Mouse (Mus musculus) erythroid progenitor cell, adult 5-6 weeks (primary cell): ENCODE measurements around the gene Gm281. TPM values are rescaled to one million over a fixed set of nuclear protein-coding genes. Genes with fewer than 3 reads are reported as not detected.

Experiments used
- ATAC-seq: replicated peaks from 2 replicates; pipeline ENCODE4 v1.8.0; 2016; ENCODE audit warnings: moderate number of reproducible peaks, mild to moderate bottlenecking, moderate TSS enrichment, inconsistent platforms; ENCODE audit not compliant: poor library complexity, low FRiP score, severe bottlenecking
- total RNA-seq, 2 experiments: library from RNA; stranded (forward) in 1 of 2; stranded (reverse) in 1 of 2; fragments of 150-400 nt in 1 of 2; fragments of 186-747, 209-891 nt in 1 of 2; gene quantifications; 2 replicates each; pipeline versions ENCODE4 v1.2.3 to v1.2.4; 2015 to 2017; ENCODE audit warnings: low replicate concordance in 2 of 2

Gene Gm281
- total RNA-seq, 2 experiments from 2014 or later: not detected

DNA sequence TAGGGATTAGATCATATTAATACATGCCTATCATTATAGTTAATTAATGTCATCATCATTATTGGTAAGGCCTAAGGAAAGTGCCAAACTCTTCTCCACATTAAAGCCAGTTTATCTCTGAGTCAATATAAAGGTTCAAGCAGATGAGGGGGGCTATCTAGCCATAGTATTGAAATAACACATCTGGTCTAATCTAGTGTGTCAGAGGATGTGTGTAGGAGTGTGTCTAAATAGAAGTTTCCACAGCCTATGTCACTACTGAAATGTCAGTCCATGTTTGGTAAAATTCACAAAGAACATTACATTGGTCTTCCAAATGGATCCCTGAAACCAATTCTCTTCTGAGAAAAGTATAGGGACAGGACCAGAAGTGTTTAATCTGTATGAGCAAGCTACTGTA, 19.1 kb downstream of the Gm281 start:
- no peak for ATAC-seq

DNA sequence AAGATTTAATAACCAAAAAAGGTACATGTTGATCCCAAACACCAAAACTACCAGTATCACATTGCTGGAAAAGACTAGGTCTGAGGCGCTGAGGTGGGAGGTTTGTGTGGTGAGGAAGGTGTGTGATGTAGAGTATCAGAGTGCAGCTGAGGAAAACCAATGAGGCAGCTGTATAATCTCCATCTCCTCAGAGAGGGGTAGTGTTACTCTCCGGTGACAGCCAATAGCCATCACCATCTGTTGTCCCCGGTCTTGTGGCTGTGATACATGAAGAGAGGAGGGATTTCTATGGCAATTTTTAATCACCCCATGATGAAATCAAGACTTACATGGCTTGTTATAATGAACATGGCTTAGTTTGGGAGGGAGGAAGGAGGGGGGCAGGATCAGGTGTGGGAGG, 20.5 kb downstream of the Gm281 start:
- no peak for ATAC-seq

DNA sequence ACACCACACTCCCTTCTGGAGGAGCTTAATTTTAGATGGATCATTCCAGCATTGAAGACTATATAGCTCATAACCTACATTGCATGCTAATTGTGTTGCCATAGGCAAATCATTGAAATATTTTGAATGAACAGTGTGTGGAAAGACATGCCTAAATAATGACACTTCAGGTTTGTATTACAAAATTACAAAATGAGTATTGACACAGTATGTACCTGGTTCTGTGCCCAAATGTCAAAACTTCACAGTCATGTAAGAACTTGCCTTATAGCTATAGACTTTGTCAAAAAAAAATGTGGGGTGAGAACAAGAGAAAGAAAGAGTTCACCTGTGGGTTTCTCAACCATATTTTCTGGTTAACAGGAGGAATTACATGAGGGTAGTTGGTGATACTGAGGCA, 52.9 kb downstream of the Gm281 start:
- no peak for ATAC-seq

DNA sequence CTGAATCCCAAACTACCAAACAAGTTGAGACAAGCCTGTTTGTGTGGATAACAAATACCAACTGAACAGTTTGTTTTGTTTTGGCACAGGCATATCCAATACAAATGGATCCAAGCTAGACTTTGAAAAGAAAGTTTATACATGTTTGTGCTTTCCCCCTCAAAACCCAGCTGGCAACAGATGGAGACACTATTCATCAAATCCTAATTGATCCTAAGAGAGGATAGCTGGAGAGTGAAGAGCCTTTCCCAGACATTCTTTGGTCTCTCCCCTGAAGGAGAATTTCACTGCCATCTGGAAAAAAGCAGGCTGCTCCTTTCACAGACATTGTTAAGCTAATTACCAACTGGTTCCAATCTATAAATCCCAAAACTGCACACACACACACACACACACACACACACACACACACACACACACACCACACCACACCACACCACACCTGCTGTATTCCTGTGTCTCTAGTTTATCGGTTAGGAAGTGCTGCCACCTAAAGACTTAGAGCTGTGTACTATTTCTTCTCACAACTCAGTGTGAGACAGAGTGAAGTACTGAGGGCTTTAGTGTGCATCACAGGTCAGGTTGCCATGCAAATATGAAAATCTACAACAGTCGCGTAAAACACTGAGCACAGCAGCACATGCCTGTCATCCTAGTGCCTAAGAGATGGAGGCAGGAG, 101.3 kb downstream of the Gm281 start:
- no peak for ATAC-seq

DNA sequence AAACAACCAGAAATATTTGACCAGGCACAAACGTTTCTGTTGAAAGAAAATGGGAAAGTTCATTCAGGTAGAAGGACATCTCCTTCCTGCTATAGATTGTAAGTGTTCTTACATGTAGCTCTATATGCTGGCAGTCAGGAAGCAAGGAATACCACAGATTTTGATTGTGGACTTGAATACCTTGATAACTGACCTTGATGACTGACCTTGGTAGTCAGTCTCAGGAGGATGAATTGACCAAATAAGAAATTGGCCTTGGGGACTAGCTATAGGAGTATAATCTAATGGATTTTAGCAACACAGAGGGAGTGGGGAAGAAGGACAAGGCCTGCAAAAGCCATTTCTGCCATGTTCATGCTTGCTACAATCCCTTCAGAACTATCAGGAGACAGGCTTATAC, 123.8 kb downstream of the Gm281 start:
- ATAC-seq: no peak

DNA sequence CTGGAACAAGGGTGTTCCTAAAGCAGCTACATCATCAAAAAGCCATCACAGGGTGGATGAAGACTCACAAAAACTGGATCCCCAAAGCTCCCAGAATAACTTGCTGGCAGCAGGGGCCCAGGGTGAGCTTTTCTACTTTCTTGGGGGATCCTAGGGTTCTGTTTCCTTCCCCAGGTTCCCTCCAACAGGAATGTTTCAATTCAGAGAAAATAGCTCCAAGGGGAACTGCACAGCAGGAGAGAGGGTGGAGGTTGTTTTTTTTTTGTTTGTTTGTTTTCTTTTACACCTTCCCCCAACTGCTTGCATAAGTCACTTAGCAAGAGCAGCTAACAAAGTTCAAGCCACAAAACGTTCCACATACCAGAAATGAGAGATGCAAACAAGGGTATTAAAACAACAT, 124.3 kb downstream of the Gm281 start:
- ATAC-seq: no peak

DNA sequence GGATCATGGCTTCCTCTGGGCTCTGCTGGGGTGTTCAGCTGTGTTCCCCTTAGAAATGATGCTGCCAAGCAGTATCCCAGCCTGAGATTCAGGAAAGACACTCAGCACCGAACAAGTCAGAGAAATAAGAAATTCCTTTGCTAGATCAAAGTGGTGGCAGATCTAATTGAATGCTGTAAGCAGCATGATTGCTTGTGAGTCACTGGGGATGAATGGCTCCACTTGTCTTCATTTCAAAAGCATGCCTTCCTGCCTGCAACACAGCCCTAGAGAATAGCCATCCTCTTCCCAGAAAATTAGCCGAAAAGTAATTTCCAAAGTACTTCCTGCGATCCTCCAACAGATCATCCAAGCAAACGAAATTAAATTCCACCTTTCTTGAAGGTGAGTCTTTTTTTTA, 131.3 kb downstream of the Gm281 start:
- ATAC-seq: no peak

DNA sequence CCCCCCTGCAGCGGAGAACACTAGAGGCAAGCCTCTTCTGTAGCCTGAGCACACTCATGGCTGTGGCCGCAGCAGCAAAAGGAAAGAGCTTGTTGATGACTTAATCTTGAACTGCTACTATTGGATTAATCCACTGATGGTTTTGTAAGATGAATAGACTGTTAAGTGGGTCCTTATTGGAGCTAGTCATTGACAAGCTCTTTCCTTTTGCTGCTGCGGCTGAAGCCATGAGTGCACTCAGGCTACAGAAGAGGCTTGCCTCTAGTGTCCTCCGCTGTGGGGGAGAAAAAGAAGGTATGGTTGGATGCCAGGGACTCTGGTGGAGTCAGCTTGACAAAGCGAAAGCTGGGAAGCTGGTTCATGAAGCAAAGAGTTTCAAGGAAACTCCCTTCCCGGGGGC, 135.9 kb downstream of the Gm281 start:
- no peak for ATAC-seq

DNA sequence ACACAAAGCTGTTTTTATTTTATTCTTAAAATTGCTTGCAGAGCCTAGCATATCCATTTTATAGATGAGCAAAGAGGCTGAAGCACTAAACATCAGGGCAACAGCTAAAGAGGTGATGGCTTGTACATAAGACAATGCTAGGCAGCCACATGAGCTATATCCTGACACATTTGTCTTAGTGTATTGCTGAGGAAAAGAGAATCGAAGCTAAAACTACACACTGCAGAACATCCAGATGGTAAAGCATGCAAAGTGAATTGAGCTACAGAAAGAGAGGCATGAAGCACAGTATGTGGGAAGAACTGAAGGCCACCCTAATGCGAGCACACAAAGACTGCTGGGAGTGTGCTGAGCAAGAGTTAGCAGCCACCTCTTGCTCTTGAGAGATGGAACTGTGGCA, 143.1 kb downstream of the Gm281 start:
- ATAC-seq: no peak

DNA sequence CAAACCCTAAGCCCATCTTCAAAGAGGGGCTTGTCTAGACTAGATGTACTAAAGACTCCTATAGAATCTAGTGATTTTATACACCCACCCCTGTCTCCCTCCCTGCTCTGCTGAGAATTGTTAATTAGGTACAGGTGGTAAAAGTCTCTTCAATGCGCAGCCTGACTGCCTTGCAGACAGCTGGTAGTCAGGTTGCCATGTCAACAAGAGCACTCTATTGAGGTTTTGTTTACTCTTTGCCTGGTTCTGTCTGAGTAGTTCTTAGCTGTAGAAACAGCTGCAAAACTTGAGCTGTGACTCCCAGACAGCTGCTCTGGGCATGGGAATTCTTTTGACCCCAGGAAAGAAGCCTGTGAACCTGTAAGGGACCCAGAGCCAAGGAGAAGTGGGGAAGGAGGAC, 143.6 kb downstream of the Gm281 start:
- ATAC-seq: no peak

Other genes starting within 250 kb of the Gm281 start
- not detected in 2 replicates for gene Sntn, start 243.6 kb downstream of the Gm281 start, total RNA-seq (2015; ENCODE audit: low replicate concordance)
- not detected in 2 replicates for gene Sntn, start 243.6 kb downstream of the Gm281 start, total RNA-seq (2017; ENCODE audit: low replicate concordance)
- 6.5 and 18.4 TPM in 2 replicates for gene Atxn7, start 47.0 kb upstream of the Gm281 start, total RNA-seq (2015; ENCODE audit: low replicate concordance)
- gene Atxn7, start 47.0 kb upstream of the Gm281 start, total RNA-seq (2017; ENCODE audit: low replicate concordance): 14.2 and 37.3 TPM in 2 replicates
- gene Thoc7, start 47.4 kb upstream of the Gm281 start, total RNA-seq (2015; ENCODE audit: low replicate concordance): 139 and 171 TPM in 2 replicates
- 116 and 149 TPM in 2 replicates for gene Thoc7, start 47.4 kb upstream of the Gm281 start, total RNA-seq (2017; ENCODE audit: low replicate concordance)
- gene Psmd6, start 206.5 kb upstream of the Gm281 start, total RNA-seq (2015; ENCODE audit: low replicate concordance): 71.4 and 86.8 TPM in 2 replicates
- 79.1 and 132 TPM in 2 replicates for gene Psmd6, start 206.5 kb upstream of the Gm281 start, total RNA-seq (2017; ENCODE audit: low replicate concordance)